Mouse (Mus musculus): ENCODE data around the gene Large2. TPM values are rescaled to one million over a fixed set of nuclear protein-coding genes. Genes with fewer than 3 reads are reported as not detected.

Gene Large2
- polyA plus RNA-seq, 1 experiment from 2014 or later = 2.4 TPM

GRCm38 (mm10) chr2:92370375-92370774, 4.3 kb downstream of the Large2 start:
- H3K9me3 ChIP-seq (replicated peaks) = no peaks in the 10 kb centered on the region

DNA sequence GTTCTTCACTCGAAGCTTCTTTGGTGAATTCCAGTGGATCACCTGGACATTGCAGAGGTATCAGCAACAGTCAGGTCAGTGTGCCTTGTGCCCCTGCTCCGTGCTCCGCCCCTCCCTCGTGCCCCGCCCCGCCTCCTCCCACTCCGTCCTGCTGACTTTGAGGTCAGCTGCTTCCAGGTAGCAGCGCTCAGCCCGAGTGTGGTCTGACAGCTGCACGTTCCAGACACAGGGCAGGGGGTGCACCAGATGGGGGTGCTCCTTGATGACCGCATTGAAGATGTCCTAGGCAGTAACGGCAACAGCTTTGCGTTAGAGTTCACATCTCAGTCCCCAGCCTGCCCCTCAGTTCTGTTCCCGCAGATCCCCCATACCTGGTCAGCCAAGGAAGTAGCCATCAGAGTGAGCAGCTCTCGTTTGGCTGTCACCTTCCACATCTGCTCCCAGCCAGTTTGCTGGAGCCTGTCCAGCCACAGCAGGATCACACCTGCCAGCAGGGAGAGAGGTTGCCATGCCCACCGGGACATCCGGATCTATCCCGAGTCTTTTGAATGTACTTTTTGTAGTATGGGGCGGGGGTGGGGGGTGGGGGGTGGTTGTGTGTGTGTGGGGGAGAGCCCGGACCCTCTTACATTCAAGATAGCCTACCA, 7.2 kb downstream of the Large2 start:
- Histone ChIP-seq H3K27ac (replicated peaks) (no peak overlapping the region), H3K4me3 (replicated peaks) (no peak overlapping the region), H3K9ac (no peak overlapping the region), H3K27me3 (peaks cover 56% of the 10 kb centered on the region), H3K4me1 (replicated peaks) (peaks cover 14% of the 10 kb centered on the region), H3K4me2 (no peak overlapping the region), H3K36me3 (replicated peaks) (no peaks in the 10 kb centered on the region), H3K9me3 (replicated peaks) (no peaks in the 10 kb centered on the region)
- 30% methylated on average over 20 of the region's 20 CpGs for WGBS (ENCODE audit: insufficient replicate concordance)
- no peak for ATAC-seq (ENCODE audit: insufficient read depth)

More at GRCm38 (mm10) chr2:92370375-92370774, 4.3 kb downstream of the Large2 start:
- ATAC-seq (ENCODE audit: insufficient read depth) = no peak
- Histone ChIP-seq H3K27ac (replicated peaks) (no peak overlapping the region), H3K27me3 (peaks cover 71% of the 10 kb centered on the region), H3K4me1 (replicated peaks) (peaks cover 30% of the 10 kb centered on the region), H3K4me3 (replicated peaks) (peak overlapping the region; percentile 50), H3K4me2 (peak overlapping the region; percentile 61), H3K9ac (peak overlapping the region; percentile 37), H3K36me3 (replicated peaks) (no peaks in the 10 kb centered on the region)
- WGBS (ENCODE audit: insufficient replicate concordance) = 17% methylated on average over 19 of the region's 19 CpGs

DNA sequence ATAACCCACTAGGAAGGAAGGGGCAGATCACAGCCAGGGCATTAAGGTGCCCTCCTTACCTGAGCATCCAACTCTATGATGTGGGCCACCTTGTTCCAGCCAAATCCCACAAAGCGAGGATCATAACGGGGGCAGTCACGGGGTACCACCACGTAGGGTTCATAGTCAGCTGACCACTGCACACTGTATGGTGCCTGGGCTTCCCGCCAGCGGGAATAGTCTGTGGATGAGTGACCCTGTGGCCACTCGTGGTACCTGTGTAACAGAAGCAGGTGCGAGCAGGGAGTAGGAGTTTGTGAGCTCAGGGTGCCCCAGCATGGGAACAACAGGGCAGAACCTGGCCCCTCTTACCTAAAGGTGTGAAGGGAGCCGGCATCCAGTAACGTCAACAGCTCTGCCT, 9.1 kb downstream of the Large2 start:
- WGBS (ENCODE audit: insufficient replicate concordance) = 73% methylated on average over 10 of the region's 10 CpGs

GRCm38 (mm10) chr2:92364086-92364485, 10.6 kb downstream of the Large2 start:
- ATAC-seq (ENCODE audit: insufficient read depth) = no peak
- Histone ChIP-seq H3K27ac (replicated peaks) (no peak overlapping the region), H3K9ac (no peak overlapping the region), H3K27me3 (peaks cover 22% of the 10 kb centered on the region), H3K9me3 (replicated peaks) (no peaks in the 10 kb centered on the region), H3K36me3 (replicated peaks) (no peaks in the 10 kb centered on the region), H3K4me3 (replicated peaks) (no peak overlapping the region), H3K4me1 (replicated peaks) (no peaks in the 10 kb centered on the region; the same call in 1 of the 2 replicates), H3K4me2 (no peak overlapping the region)
- WGBS (ENCODE audit: insufficient replicate concordance) = 71% methylated on average over 4 of the region's 4 CpGs

More for the DNA sequence above, 9.1 kb downstream of the Large2 start:
- no peaks in the 10 kb centered on the region for H3K36me3 ChIP-seq (replicated peaks)
- no peaks in the 10 kb centered on the region for H3K9me3 ChIP-seq (replicated peaks)
- peaks cover 3% of the 10 kb centered on the region for H3K4me1 ChIP-seq (replicated peaks)
- no peak overlapping the region for H3K4me3 ChIP-seq (replicated peaks)
- H3K27me3 ChIP-seq = peaks cover 37% of the 10 kb centered on the region
- no peak overlapping the region for H3K4me2 ChIP-seq
- no peak for ATAC-seq (ENCODE audit: insufficient read depth)
- no peak overlapping the region for H3K9ac ChIP-seq
- no peak overlapping the region for H3K27ac ChIP-seq (replicated peaks)

DNA sequence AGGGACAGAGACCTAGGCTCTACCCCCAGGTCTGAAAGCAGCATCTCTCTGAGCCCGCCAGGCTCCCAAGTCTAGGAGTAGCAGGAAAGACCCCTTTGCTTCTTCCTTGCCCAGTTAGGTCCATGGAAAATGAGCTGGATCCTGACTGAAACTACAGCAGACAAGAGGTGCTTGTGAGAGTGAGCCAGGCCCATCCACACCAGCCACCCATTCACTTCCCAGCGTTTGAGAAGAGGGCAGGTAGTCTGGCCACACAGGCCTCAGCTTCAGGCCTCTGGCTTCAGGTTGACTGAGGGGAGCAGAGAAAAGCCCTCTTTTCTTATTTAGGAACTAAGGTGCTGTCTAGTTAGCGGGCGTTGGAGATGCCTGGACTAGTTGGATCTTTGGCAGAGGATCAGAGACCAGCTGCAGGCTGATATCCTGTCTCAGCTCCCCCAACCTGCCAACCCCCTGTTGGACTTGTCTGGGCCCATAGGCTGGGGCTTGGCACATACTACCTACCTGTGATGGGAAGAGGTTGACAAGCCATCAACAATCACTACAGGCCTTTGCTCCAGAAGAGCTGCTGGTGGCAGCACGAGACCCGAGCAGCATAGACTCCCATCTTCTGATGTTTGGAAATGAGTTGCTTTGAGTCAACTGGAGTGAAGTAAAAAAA, 12.0 kb downstream of the Large2 start:
- no peak for ATAC-seq (ENCODE audit: insufficient read depth)
- WGBS (ENCODE audit: insufficient replicate concordance) = 73% methylated on average over 6 of the region's 6 CpGs
- no peak overlapping the region for H3K4me3 ChIP-seq (replicated peaks)

GRCm38 (mm10) chr2:92361795-92362194, 12.9 kb downstream of the Large2 start:
- ATAC-seq (ENCODE audit: insufficient read depth) = no peak
- no peak overlapping the region for H3K4me3 ChIP-seq (replicated peaks)
- H3K36me3 ChIP-seq (replicated peaks) = peaks cover 5% of the 10 kb centered on the region; the same call in 1 of the 2 replicates
- H3K27me3 ChIP-seq = 0 out of 2 replicates have a peak, but pooled peaks cover 2% of the 10 kb centered on the region
- WGBS (ENCODE audit: insufficient replicate concordance) = 62% methylated on average over 8 of the region's 8 CpGs
- no peak overlapping the region for H3K27ac ChIP-seq (replicated peaks)
- no peaks in the 10 kb centered on the region for H3K9me3 ChIP-seq (replicated peaks)
- H3K9ac ChIP-seq = no peak overlapping the region
- H3K4me2 ChIP-seq = no peak overlapping the region
- H3K4me1 ChIP-seq (replicated peaks) = no peaks in the 10 kb centered on the region; the same call in 1 of the 2 replicates

More for the DNA sequence above, 12.0 kb downstream of the Large2 start:
- H3K36me3 ChIP-seq (replicated peaks) = peaks cover 5% of the 10 kb centered on the region; the same call in 1 of the 2 replicates
- H3K4me1 ChIP-seq (replicated peaks) = no peaks in the 10 kb centered on the region; the same call in 1 of the 2 replicates
- 0 out of 2 replicates have a peak, but pooled peaks cover 8% of the 10 kb centered on the region for H3K27me3 ChIP-seq
- H3K9me3 ChIP-seq (replicated peaks) = no peaks in the 10 kb centered on the region
- no peak overlapping the region for H3K4me2 ChIP-seq
- no peak overlapping the region for H3K9ac ChIP-seq
- no peak overlapping the region for H3K27ac ChIP-seq (replicated peaks)

DNA sequence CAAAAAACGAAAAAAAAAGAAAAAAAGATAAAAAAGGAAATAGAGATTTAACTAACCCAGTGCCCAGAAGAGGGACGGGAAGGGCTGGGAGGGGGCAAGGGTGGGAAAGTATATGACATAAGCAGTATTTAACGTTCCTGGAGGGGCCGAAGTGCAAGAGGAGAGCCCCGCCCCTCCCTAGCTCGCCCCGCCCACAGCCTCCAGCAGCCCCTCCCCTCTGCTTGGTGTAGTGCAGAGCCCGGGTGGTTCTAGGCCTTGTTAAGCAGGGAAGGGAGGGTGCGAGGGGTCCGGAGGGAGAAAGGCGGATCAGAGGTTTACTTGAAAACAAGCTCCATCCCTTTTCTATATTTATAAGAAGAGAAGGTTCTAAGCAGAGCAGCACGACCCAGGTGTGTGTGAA, 13.8 kb downstream of the Large2 start:
- H3K4me1 ChIP-seq (replicated peaks) = no peaks in the 10 kb centered on the region; the same call in 1 of the 2 replicates
- H3K9me3 ChIP-seq (replicated peaks) = no peaks in the 10 kb centered on the region
- no peak overlapping the region for H3K4me2 ChIP-seq
- H3K27me3 ChIP-seq = no peaks in the 10 kb centered on the region
- WGBS (ENCODE audit: insufficient replicate concordance) = 26% methylated on average over 12 of the region's 12 CpGs
- peak; percentile 47; the same call in 1 of the 2 replicates for ATAC-seq (ENCODE audit: insufficient read depth)
- no peak overlapping the region for H3K27ac ChIP-seq (replicated peaks)
- H3K9ac ChIP-seq = no peak overlapping the region
- no peak overlapping the region for H3K4me3 ChIP-seq (replicated peaks)
- H3K36me3 ChIP-seq (replicated peaks) = peaks cover 5% of the 10 kb centered on the region; the same call in 1 of the 2 replicates

- Histone ChIP-seq H3K4me2 (no peak overlapping the region), H3K27ac (replicated peaks) (no peak overlapping the region), H3K4me3 (replicated peaks) (no peak overlapping the region), H3K9me3 (replicated peaks) (no peaks in the 10 kb centered on the region), H3K36me3 (replicated peaks) (peaks cover 5% of the 10 kb centered on the region; the same call in 1 of the 2 replicates), H3K27me3 (no peaks in the 10 kb centered on the region), H3K9ac (no peak overlapping the region), H3K4me1 (replicated peaks) (no peaks in the 10 kb centered on the region; the same call in 1 of the 2 replicates)
- 71% methylated on average over 25 of the region's 25 CpGs for WGBS (ENCODE audit: insufficient replicate concordance)
- no peak for ATAC-seq (ENCODE audit: insufficient read depth)
Measured at GRCm38 (mm10) chr2:92360186-92360823, 14.4 kb downstream of the Large2 start.

DNA sequence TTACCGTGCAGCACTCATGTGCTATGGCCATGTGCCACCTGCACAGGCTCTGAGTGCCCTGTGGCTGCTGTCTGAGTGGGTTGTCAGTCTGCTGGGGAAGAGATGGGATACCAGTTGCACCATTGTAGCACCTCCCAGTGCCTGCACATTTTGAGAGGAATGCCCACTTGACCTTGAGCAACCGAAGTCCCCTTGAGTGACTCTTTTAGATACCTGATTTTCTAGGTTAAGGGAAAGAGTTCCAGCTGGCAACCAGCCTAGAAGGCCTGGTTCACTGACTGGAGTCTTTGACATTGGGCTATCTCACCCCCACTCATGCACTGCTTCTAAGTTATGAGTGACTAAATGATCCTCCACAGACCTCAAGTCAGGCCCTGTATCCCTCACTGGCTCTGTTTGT, 15.4 kb downstream of the Large2 start:
- H3K9me3 ChIP-seq (replicated peaks) = no peaks in the 10 kb centered on the region
- no peak overlapping the region for H3K27ac ChIP-seq (replicated peaks)

GRCm38 (mm10) chr2:92354224-92354623, 20.4 kb downstream of the Large2 start:
- no peaks in the 10 kb centered on the region; the same call in 1 of the 2 replicates for H3K4me1 ChIP-seq (replicated peaks)
- ATAC-seq (ENCODE audit: insufficient read depth) = no peak
- no peak overlapping the region for H3K27ac ChIP-seq (replicated peaks)
- H3K9ac ChIP-seq = no peak overlapping the region
- H3K4me2 ChIP-seq = no peak overlapping the region
- 50% methylated on average over 6 of the region's 6 CpGs for WGBS (ENCODE audit: insufficient replicate concordance)
- no peak overlapping the region for H3K4me3 ChIP-seq (replicated peaks)
- H3K36me3 ChIP-seq (replicated peaks) = peaks cover 5% of the 10 kb centered on the region; the same call in 1 of the 2 replicates
- no peaks in the 10 kb centered on the region for H3K9me3 ChIP-seq (replicated peaks)
- H3K27me3 ChIP-seq = no peaks in the 10 kb centered on the region

More for the DNA sequence above, 15.4 kb downstream of the Large2 start:
- Histone ChIP-seq H3K4me2 (no peak overlapping the region), H3K4me3 (replicated peaks) (no peak overlapping the region), H3K9ac (no peak overlapping the region), H3K27me3 (no peaks in the 10 kb centered on the region), H3K36me3 (replicated peaks) (peaks cover 5% of the 10 kb centered on the region; the same call in 1 of the 2 replicates), H3K4me1 (replicated peaks) (no peaks in the 10 kb centered on the region; the same call in 1 of the 2 replicates)
- WGBS (ENCODE audit: insufficient replicate concordance) = 72% methylated on average over 2 of the region's 2 CpGs
- no peak for ATAC-seq (ENCODE audit: insufficient read depth)

GRCm38 (mm10) chr2:92353402-92353801, 21.3 kb downstream of the Large2 start:
- no peak overlapping the region for H3K4me3 ChIP-seq (replicated peaks)
- no peak overlapping the region for H3K4me2 ChIP-seq
- peaks cover 3% of the 10 kb centered on the region; the same call in 1 of the 2 replicates for H3K36me3 ChIP-seq (replicated peaks)
- H3K9ac ChIP-seq = no peak overlapping the region
- 52% methylated on average over 5 of the region's 5 CpGs for WGBS (ENCODE audit: insufficient replicate concordance)
- H3K27me3 ChIP-seq = no peaks in the 10 kb centered on the region
- no peak overlapping the region for H3K27ac ChIP-seq (replicated peaks)
- ATAC-seq (ENCODE audit: insufficient read depth) = no peak
- H3K9me3 ChIP-seq (replicated peaks) = no peaks in the 10 kb centered on the region
- H3K4me1 ChIP-seq (replicated peaks) = no peaks in the 10 kb centered on the region; the same call in 1 of the 2 replicates
